Mouse (Mus musculus) cerebellum, postnatal 10 days (tissue): Measurements from ENCODE around the gene Plac9a.
A peak's percentile ranks its signal among the peaks of the same experiment; 100 is the strongest.
"Not testable (repeated sequence)": the region's sequence is repeated elsewhere in the genome, so short reads cannot be mapped to it uniquely, and the experiment has no call there.

Experiments
- DNase-seq, 2 experiments: peaks; one replicate each; pipeline ENCODE4 v3.0.0; 2021; ENCODE audit warnings: mixed read lengths in 2 of 2

The Plac9a gene

DNA sequence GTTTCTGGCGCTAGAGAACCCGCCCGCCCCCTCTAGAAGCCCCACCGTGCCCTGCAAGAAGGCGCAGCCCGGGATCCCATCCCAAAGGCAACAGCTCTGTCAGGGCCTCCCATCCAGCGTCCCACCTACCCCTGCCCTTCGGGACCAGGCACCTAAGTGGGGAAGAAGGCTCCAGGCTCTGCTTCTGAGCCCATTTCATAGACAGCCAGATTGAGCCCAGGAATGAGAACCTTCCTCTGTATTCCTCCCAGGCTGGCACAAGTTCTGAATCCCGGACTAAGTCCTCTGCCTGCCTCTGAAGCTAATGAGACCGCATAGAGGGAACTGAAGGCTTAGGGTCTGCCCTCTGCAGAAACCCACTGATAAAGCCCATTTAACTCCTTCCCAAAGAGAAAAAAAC, at the start of gene Plac9a:
Gene Plac9a, minus strand, starts transcription at position 101 of the 400 bp plus-strand sequence.
- not testable (repeated sequence) for DNase-seq

GRCm38 (mm10) chr14:25938004-25938403, 35.1 kb upstream of the Plac9a start, which contains the start of gene Cphx1:
TSS of gene Cphx1 (plus strand) at chr14:25938304.
- not testable (repeated sequence) for DNase-seq

DNA sequence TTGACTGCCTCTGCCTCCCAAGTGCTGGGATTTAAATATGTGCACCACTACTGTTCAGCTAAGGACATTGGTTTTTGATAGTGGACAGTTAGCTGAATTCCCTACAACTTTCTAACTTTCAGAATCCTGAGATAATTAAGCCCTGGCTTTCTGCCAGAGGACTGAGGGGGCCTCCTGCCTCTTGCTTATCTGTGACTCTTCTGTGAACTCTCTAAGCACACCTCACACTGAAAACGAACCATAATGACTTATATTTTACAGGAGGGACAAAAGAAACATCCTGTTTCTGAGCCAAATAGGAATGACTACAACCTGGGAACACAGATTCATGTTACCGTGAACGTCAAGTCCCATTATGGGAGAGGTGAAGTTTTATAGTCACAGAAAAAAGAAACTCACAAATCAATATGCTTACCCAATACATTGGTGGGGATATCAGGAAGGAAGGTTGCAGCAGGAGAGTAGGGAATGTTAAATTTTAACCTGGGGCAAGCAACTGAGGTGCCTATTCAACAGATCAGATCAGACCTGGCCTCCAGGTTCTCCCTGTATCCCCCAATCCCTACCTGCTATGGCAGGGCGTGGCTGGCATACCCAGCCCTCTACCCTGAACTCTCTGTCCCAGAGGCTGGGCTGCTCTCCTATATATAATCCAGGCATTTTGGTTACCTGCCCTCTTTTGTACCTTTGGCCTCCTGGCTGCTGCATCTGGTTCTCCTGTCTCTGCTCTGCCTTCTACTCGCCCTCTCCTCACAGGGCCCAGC, 34.1 kb upstream of the Plac9a start:
- not testable (repeated sequence) for DNase-seq

DNA sequence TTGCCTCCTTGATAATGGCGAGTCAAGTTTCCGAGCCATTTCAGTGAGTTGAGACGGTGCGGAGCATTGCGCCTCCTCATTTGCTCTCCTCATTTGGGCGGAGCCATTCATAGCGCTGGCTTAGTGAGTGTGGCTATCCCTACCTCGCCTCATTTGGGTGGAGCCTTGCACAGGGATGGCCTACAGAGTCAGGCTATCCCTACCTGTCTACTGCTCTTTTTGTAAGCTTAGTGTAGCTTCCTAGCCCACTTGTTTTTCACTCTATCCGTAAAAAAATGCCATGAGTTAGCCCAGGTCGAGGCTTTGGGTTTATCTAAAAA, 24.6 kb upstream of the Plac9a start, which contains the start of gene Tmem254a:
Gene Tmem254a, minus strand, starts transcription at position 111 of the 320 bp plus-strand sequence.
- DNase-seq = not testable (repeated sequence)

GRCm38 (mm10) chr14:25926814-25927561, 24.1 kb upstream of the Plac9a start:
- DNase-seq = not testable (repeated sequence)

- not testable (repeated sequence) for DNase-seq
Observed at GRCm38 (mm10) chr14:25918427-25919170, 15.7 kb upstream of the Plac9a start.

GRCm38 (mm10) chr14:25908976-25909375, 6.1 kb upstream of the Plac9a start:
- DNase-seq = not testable (repeated sequence)

GRCm38 (mm10) chr14:25907272-25907671, 4.4 kb upstream of the Plac9a start:
- not testable (repeated sequence) for DNase-seq

- DNase-seq = peak; percentile 0 to 1
Observed at GRCm38 (mm10) chr14:25905243-25905642, 2.3 kb upstream of the Plac9a start.

GRCm38 (mm10) chr14:25895686-25896085, 7.2 kb downstream of the Plac9a start:
- not testable (repeated sequence) for DNase-seq

DNA sequence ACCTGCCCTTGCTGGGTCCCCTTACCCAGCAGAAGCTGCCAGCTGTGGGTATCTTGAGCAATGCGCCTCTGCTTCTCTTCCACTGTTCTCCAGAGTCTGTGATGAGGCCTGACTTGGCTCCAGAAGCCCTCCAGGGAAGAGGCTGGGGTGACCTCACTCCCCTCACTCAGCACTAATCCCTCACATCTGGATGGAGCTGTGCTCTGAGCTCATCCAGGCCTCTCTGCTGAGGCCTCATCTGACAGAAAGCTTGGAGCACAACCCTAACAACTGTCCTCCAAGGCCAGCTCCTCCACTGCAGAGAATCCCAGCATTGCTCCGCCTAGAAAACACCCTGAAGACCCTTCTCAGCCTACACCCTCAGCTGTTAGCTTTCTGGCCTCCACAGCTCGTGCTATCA, 8.3 kb downstream of the Plac9a start:
- not testable (repeated sequence) for DNase-seq

DNA sequence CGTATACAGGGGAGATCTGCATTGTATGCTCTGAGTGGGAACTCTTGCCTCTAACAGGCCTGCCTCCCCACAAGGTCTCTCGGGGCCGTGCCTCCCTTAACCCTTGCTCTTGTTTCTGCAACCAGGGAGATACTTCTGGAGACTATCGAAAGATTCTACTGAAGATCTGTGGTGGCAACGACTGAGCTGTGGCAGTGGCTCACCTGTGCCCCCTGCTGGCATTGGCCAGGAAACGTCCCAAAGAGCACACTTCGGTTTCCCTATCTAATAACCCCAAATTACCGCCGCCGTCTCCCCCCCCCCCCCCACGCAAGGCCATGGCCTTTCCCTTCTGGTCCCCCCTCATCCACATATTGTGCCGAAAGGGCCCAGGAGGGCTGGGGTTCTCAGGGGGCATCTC, 17.0 kb downstream of the Plac9a start:
- not testable (repeated sequence) for DNase-seq

DNA sequence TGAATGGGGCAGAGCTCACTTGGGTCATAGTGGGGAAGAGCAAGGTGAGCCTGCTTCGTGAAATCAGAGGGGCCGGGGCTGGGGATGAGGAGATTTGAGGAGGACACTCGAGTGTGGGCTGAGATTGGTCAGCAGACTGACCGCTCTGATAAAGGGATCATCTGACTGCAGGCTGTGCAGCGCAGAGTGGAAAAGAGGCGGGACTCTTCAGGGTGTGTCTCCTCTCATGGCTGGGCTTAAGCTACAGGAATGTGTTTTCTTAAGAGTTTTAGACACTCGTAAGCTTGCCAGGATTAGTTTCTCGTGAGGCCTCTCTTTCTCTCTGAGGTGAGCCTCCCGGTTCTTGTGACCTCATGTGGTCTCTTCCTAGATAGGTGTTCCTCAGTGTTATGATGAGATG, 21.1 kb downstream of the Plac9a start:
- DNase-seq = not testable (repeated sequence)

DNA sequence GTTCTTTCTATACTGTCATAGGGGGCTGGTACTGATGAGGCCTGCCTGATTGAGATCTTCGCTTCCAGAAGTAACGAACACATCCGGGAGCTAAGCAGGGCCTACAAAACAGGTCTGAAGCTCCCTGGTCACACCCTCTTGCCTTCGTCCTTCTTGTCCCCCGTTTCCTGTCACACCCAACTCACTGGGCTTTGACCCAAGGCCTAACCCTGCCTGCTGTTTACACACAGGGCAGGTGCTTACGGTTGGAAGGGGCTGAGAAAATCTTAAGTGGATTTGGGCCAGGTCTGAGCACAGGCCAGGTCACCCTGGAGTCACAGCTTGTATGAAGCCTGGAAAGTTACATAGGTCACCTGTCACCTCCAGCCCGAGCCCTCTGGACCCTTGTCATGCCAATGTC, 26.3 kb downstream of the Plac9a start:
- not testable (repeated sequence) for DNase-seq

DNA sequence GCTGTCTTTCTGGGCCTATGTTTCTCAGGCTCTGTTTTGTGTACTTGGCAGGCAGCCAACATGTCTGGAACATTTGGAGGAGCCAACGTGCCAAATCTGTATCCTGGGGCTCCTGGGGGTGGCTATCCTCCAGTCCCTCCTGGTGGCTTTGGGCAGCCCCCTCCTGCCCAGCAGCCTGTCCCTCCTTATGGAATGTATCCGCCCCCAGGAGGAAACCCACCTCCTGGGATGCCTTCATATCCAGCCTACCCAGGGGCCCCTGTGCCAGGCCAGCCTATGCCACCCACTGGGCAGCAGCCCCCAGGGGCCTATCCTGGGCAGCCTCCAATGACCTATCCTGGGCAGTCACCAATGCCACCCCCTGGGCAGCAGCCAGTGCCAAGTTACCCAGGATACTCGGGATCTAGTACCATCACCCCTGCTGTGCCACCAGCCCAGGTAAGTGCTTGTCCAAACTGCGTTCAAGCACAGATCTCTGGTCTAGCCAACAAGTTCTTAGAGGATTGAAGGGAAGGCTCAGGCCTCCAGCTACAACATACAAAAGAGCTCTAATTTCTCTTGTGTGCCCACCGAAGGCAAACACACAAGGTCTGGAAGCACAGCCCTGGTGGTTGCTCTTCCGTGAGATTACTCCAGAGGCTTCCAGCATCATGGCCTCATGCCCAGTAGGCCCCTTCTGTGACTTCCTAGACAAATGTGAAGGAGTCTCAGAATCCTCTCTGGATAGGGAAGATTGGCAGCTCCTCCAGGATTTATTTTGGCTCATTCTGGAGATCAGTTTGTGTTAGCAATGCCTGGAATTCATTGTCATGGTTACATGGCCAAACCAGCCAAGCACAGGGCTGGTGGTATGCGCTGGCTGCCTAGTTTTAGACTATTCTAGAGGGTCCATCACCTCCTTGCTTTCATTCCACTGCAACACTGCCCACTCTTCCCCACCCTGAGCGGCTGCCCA, 30.2 kb downstream of the Plac9a start:
- peak; percentile 75 to 78 for DNase-seq

- DNase-seq = no peak
Observed at GRCm38 (mm10) chr14:25869135-25869878, 33.6 kb downstream of the Plac9a start.

DNA sequence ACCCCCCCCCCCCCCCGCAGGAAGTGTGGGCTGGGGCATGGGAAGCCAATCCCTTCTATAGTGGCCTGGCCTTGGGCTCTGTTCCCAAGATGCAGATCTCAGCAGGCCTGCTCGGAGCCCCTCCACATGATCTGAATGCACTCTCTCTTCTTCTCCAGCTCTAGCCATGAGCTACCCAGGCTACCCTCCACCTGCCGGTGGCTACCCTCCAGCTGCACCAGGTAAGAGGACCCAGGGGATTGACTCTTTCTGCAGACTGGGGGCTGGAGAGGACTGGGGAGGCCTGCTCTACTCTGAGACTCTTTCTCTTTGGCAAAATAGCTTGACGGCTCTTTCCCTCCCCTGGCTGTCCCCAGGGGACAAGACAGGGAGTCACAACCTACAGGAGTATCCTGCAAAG, 34.2 kb downstream of the Plac9a start:
- no peak for DNase-seq

GRCm38 (mm10) chr14:25867834-25868233, 35.1 kb downstream of the Plac9a start:
- no peak for DNase-seq

DNA sequence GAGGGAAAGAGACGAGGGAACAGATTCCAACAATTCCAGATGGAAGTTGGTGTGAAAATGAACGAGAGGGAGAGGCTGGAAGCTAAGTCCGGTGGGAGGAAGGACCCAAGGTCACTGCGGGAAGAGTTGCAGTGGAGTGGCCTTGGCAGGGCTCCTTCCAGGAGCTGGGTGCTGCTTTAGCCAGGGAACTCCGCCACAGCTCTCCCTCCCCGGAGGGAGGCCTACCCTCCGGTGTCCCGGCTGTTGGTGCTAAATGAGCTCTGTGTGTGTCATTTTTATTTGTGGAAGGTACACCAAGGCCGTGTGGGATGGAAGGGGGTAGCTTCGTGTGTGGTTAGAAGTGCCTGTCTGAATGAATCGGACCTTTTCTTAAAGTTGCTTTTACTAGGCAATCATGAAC, 36.1 kb downstream of the Plac9a start:
- DNase-seq = no peak

DNA sequence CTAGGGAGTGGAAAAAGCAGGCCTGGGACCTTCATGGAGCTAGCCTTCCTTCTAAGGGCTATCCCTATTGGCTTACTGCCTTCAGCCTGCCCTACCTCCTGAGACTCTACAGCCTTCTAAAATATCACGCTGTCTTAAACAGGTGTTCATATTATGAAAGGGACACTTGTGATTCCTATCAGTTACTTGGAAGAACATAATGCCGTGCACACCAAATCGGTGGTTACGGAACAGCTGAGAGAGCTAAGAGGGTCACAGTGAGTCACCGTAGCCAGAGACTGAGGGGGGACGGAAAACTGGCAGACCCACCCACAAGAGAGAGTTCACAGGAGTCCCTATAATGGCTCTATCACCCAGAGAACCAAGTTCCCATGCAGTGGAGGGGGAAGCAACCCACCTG, 36.5 kb downstream of the Plac9a start:
- no peak for DNase-seq

DNA sequence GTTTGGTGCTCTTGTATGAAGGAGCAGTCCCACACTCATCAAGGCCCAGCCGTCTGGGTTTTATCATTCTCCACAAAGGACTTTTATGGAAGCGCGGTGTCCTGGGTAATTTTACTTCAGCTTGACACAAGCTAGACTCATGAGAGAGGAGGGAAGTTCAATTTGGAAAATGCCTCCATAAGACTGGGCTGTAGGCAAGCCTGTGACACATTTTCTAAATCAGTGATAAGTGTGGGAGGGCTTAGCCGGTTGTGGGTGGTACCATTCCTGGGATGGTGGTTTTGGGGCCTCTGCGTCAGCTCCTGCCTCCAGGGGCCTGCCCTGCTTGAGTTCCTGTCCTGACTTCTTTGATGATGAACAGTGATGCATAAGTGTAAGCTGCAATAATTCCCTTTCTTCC, 37.6 kb downstream of the Plac9a start:
- DNase-seq = no peak
